Mouse (Mus musculus): Measurements from ENCODE around the gene Pprc1.

DNA sequence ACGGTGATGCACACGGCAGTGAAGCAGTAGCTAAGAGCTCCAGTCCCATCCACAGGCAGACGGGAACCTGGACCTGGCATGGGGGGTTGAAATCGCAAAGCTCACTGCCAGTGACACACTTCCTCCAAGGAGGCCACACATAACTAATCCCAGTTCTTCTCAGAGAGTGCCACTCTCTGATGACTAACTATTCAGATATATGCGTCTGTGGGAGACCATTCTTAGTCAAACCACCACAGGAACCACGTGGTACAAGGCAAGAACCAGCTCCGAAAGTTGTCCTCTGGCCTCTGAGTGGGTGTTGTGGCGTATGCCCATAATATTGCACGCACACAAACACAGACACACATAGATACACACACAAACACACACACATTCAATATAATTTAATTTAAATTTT is 42.4 kb upstream of the Pprc1 start:
- no peak for TF ChIP-seq CTCF (conservative IDR thresholded peaks at IDR 0.05; ENCODE audit: low read length)
- no peak for TF ChIP-seq NANOG (IDR thresholded peaks at IDR 0.05; ENCODE audit: borderline replicate concordance, low read length)
- no peak for TF ChIP-seq POU5F1 (IDR thresholded peaks at IDR 0.05; ENCODE audit: borderline replicate concordance, low read length)

All from E14TG2a.4 (cell line).